Mouse (Mus musculus): ENCODE results near the gene Zfp423. TPM values are rescaled to one million over a fixed set of nuclear protein-coding genes. Genes with fewer than 3 reads are reported as not detected.

The Zfp423 gene
- polyA plus RNA-seq, 1 experiment, result 6.4 TPM

GRCm38 (mm10) chr8:87833841-87834620, 125.4 kb downstream of the Zfp423 start:
- DNase-seq, result no peak
- H3K4me1 ChIP-seq (ENCODE audit: control insufficient read depth, insufficient read depth, low read length), result no peaks in the 10 kb centered on the region
- TF ChIP-seq CTCF (IDR thresholded peaks at IDR 0.05; ENCODE audit: insufficient read depth, low read length) (no peak), POLR2A (IDR thresholded peaks at IDR 0.05; ENCODE audit: borderline replicate concordance, extremely low read depth, low read depth, low read length) (no peak)
- 65% methylated on average over 12 of the region's 12 CpGs for WGBS
- H3K4me3 ChIP-seq (replicated peaks; ENCODE audit: extremely low read depth, low read depth, low read length), result no peak overlapping the region

- TF ChIP-seq POLR2A (IDR thresholded peaks at IDR 0.05; ENCODE audit: borderline replicate concordance, extremely low read depth, low read depth, low read length) (no peak), CTCF (IDR thresholded peaks at IDR 0.05; ENCODE audit: insufficient read depth, low read length) (no peak)
- no peak for DNase-seq
- Histone ChIP-seq H3K4me1 (ENCODE audit: control insufficient read depth, insufficient read depth, low read length) (no peaks in the 10 kb centered on the region), H3K4me3 (replicated peaks; ENCODE audit: extremely low read depth, low read depth, low read length) (no peak overlapping the region)
- 78% methylated on average over 13 of the region's 13 CpGs for WGBS
These were observed 126.1 kb downstream of the Zfp423 start for GRCm38 (mm10) chr8:87833339-87833738.

- 84% methylated on average over 23 of the region's 23 CpGs for WGBS
- no peak for DNase-seq
- Histone ChIP-seq H3K4me3 (replicated peaks; ENCODE audit: extremely low read depth, low read depth, low read length) (no peak overlapping the region), H3K4me1 (ENCODE audit: control insufficient read depth, insufficient read depth, low read length) (no peaks in the 10 kb centered on the region)
- no peak for TF ChIP-seq CTCF (IDR thresholded peaks at IDR 0.05; ENCODE audit: insufficient read depth, low read length)
These were observed 126.7 kb downstream of the Zfp423 start for GRCm38 (mm10) chr8:87832381-87833325.

- no peak for DNase-seq
- no peak overlapping the region for H3K4me3 ChIP-seq (replicated peaks; ENCODE audit: extremely low read depth, low read depth, low read length)
- 65% methylated on average over 5 of the region's 5 CpGs for WGBS
- no peaks in the 10 kb centered on the region for H3K4me1 ChIP-seq (ENCODE audit: control insufficient read depth, insufficient read depth, low read length)
- TF ChIP-seq CTCF (IDR thresholded peaks at IDR 0.05; ENCODE audit: insufficient read depth, low read length) (no peak), POLR2A (IDR thresholded peaks at IDR 0.05; ENCODE audit: borderline replicate concordance, extremely low read depth, low read depth, low read length) (no peak)
These were observed 127.8 kb downstream of the Zfp423 start for GRCm38 (mm10) chr8:87831567-87831966.

- TF ChIP-seq CTCF (IDR thresholded peaks at IDR 0.05; ENCODE audit: insufficient read depth, low read length) (no peak), POLR2A (IDR thresholded peaks at IDR 0.05; ENCODE audit: borderline replicate concordance, extremely low read depth, low read depth, low read length) (no peak)
- Histone ChIP-seq H3K4me1 (ENCODE audit: control insufficient read depth, insufficient read depth, low read length) (no peaks in the 10 kb centered on the region), H3K4me3 (replicated peaks; ENCODE audit: extremely low read depth, low read depth, low read length) (no peak overlapping the region)
- 45% methylated on average over 9 of the region's 9 CpGs for WGBS
- DNase-seq, result no peak
These were observed 128.3 kb downstream of the Zfp423 start for GRCm38 (mm10) chr8:87831116-87831515.

GRCm38 (mm10) chr8:87830200-87830599, 129.2 kb downstream of the Zfp423 start:
- Histone ChIP-seq H3K4me3 (replicated peaks; ENCODE audit: extremely low read depth, low read depth, low read length) (no peak overlapping the region), H3K4me1 (ENCODE audit: control insufficient read depth, insufficient read depth, low read length) (no peaks in the 10 kb centered on the region)
- DNase-seq, result no peak
- WGBS, result 50% methylated on average over 6 of the region's 6 CpGs
- TF ChIP-seq POLR2A (IDR thresholded peaks at IDR 0.05; ENCODE audit: borderline replicate concordance, extremely low read depth, low read depth, low read length), result no peak
- TF ChIP-seq CTCF (IDR thresholded peaks at IDR 0.05; ENCODE audit: insufficient read depth, low read length), result 0 out of 2 replicates have a peak, but pooled peaks have one; percentile 3

- no peak for TF ChIP-seq POLR2A (IDR thresholded peaks at IDR 0.05; ENCODE audit: borderline replicate concordance, extremely low read depth, low read depth, low read length)
- no peak for TF ChIP-seq CTCF (IDR thresholded peaks at IDR 0.05; ENCODE audit: insufficient read depth, low read length)
- DNase-seq, result no peak
- 75% methylated on average over 9 of the region's 9 CpGs for WGBS
- Histone ChIP-seq H3K4me1 (ENCODE audit: control insufficient read depth, insufficient read depth, low read length) (no peaks in the 10 kb centered on the region), H3K4me3 (replicated peaks; ENCODE audit: extremely low read depth, low read depth, low read length) (no peak overlapping the region)
These were observed 133.3 kb downstream of the Zfp423 start for GRCm38 (mm10) chr8:87826013-87826660.

- DNase-seq, result no peak
- WGBS, result 39% methylated on average over 7 of the region's 7 CpGs
- TF ChIP-seq CTCF (IDR thresholded peaks at IDR 0.05; ENCODE audit: insufficient read depth, low read length) (no peak), POLR2A (IDR thresholded peaks at IDR 0.05; ENCODE audit: borderline replicate concordance, extremely low read depth, low read depth, low read length) (no peak)
- H3K4me3 ChIP-seq (replicated peaks; ENCODE audit: extremely low read depth, low read depth, low read length), result no peak overlapping the region
- H3K4me1 ChIP-seq (ENCODE audit: control insufficient read depth, insufficient read depth, low read length), result no peaks in the 10 kb centered on the region
These were observed 136.2 kb downstream of the Zfp423 start for GRCm38 (mm10) chr8:87823172-87823571.

- no peaks in the 10 kb centered on the region for H3K4me1 ChIP-seq (ENCODE audit: control insufficient read depth, insufficient read depth, low read length)
- no peak for DNase-seq
- WGBS, result 42% methylated on average over 12 of the region's 12 CpGs
- TF ChIP-seq POLR2A (IDR thresholded peaks at IDR 0.05; ENCODE audit: borderline replicate concordance, extremely low read depth, low read depth, low read length), result no peak
- TF ChIP-seq CTCF (IDR thresholded peaks at IDR 0.05; ENCODE audit: insufficient read depth, low read length), result no peak
- no peak overlapping the region for H3K4me3 ChIP-seq (replicated peaks; ENCODE audit: extremely low read depth, low read depth, low read length)
These were observed 136.7 kb downstream of the Zfp423 start for GRCm38 (mm10) chr8:87822690-87823089.
